Mouse (Mus musculus) neural tube, embryonic 13.5 days (tissue): Measurements from ENCODE around the gene Gsg1. TPM values are rescaled to one million over a fixed set of nuclear protein-coding genes. Genes with fewer than 3 reads are reported as not detected.

ENCODE experiments used
- polyA plus RNA-seq: library from polyadenylated mRNA; unstranded; fragments of >200 nt; fragmentation: Nextera tagmentation; extraction: Ambion mirVana; gene quantifications from 2 replicates; pipeline ENCODE4 v1.2.1, GENCODE M21; 2015

Gene Gsg1
- polyA plus RNA-seq, 1 experiment from 2014 or later, result 0.61 TPM

Other genes starting within 250 kb of the Gsg1 start
- 77.3 and 89.1 TPM in 2 replicates for gene Ddx47, start 242.7 kb downstream of the Gsg1 start, polyA plus RNA-seq
- gene Gprc5a, start 188.7 kb downstream of the Gsg1 start, polyA plus RNA-seq, result 1.8 and 2.0 TPM in 2 replicates
- not detected in 2 replicates for gene Gprc5d, start 136.1 kb downstream of the Gsg1 start, polyA plus RNA-seq
- 82.9 and 92.2 TPM in 2 replicates for gene Fam234b, start 56.4 kb downstream of the Gsg1 start, polyA plus RNA-seq
- gene Hebp1, start 56.3 kb downstream of the Gsg1 start, polyA plus RNA-seq, result 5.2 and 6.3 TPM in 2 replicates
- 0.20 TPM in 1 of 2 replicates, not detected in the other for gene Pbp2, start 56.1 kb upstream of the Gsg1 start, polyA plus RNA-seq
- 15.1 and 16.2 TPM in 2 replicates for gene Emp1, start 108.2 kb upstream of the Gsg1 start, polyA plus RNA-seq